Mouse (Mus musculus) lung, adult 10 weeks (tissue): ENCODE data around the gene Pdzrn4. TPM values are rescaled to one million over a fixed set of nuclear protein-coding genes. Genes with fewer than 3 reads are reported as not detected.

Source experiments
- polyA plus RNA-seq: library from polyadenylated mRNA; stranded (reverse); fragments of 350-450 nt; fragmentation: Illumina TruSeq; extraction: RNeasy Lipid Tissue Mini Kit (QIAGEN cat#74804); gene quantifications from one replicate; pipeline ENCODE4 v1.2.3, GENCODE M21; 2014; ENCODE audit warnings: low read depth, low replicate concordance; ENCODE audit not compliant: insufficient read depth

The Pdzrn4 gene
- not detected for polyA plus RNA-seq

DNA sequence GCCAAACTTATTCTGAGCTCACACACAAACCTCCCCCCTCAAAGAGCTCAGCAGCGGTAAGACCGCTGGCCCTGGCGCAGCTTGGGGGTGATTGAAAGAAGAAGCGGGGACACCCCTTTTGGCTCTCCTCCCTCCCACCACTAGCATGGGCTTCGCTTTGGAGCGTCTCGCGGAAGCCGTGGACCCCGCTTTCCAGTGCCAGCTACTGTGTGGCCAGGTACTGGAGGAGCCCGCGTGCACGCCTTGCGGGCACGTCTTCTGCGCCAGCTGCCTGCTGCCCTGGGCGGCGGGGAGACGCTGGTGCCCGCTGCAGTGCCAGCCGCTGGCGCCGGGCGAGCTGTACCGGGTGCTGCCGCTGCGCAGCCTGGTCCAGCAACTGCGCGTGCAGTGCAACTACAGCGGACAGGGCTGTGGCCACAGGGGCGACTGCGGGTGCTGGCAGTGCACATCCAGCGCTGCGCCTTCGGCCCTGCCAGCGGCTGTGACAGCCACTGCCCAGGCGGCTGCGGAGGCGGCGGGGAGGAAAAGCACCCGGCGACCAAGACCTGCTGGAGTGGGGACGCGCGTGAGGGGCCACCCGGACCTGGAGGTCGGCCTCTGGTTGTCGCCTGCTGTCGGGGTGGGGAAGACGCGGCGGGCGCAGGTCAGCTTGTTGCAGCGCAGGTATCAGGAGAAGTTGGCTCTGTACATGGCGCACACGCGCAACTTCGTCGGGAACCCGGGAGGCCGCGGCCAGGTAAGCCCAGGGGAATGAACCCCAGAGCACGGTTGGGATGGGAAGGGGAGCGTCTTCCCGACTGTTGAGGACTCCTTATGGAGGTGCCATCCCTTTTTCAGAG, at the start of gene Pdzrn4:
Gene Pdzrn4, plus strand, starts transcription at position 112 of the 839 bp plus-strand sequence.

